Mouse (Mus musculus): Measurements from ENCODE around the gene Lats2. TPM values are rescaled to one million over a fixed set of nuclear protein-coding genes. Genes with fewer than 3 reads are reported as not detected.
"Not testable (repeated sequence)": the region's sequence is repeated elsewhere in the genome, so short reads cannot be mapped to it uniquely, and the experiment has no call there.

Gene Lats2
- total RNA-seq, 4 experiments from 2014 or later, result 24.3 to 39.2 (median 31.0) TPM

DNA sequence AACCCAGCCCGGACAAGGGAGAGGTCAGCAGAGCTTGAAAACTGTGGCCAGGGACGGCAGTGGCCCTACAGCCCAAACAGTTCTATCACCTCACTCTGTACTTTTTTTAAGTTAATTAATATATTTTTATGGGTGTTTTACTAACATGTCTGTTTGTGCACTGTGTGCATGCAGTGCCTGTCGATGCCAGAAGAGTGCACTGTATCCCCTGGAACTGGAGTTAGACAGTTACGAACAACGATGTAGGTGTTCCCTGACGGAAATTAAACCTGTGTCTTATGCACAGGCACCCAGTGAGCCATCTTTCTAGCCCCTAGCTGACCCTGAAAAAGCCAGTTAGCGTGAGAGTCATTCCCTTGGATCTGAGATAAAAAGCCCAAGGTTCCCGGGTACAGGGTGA is 62.6 kb downstream of the Lats2 start:
- no peak for DNase-seq (ENCODE audit: low spot score)

DNA sequence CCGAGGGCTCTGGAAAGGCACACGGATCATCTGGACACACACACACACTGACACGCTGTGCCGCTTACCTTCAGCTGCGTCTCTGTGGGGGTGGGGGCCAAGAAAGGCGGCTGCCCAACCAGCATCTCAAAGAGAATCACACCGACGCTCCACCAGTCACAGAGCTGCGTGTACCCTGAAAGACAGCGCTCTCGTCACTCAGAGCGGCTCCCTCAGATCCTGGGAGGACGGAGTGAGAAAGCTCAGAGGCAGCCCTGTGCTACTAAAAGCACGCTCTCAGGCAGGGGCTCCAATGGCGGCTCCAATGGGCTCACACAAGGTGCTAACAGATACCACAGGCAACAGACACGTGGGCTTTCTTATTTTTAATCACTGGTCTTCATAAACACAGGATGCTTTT is 63.9 kb downstream of the Lats2 start:
- no peak for DNase-seq (ENCODE audit: low spot score)

DNA sequence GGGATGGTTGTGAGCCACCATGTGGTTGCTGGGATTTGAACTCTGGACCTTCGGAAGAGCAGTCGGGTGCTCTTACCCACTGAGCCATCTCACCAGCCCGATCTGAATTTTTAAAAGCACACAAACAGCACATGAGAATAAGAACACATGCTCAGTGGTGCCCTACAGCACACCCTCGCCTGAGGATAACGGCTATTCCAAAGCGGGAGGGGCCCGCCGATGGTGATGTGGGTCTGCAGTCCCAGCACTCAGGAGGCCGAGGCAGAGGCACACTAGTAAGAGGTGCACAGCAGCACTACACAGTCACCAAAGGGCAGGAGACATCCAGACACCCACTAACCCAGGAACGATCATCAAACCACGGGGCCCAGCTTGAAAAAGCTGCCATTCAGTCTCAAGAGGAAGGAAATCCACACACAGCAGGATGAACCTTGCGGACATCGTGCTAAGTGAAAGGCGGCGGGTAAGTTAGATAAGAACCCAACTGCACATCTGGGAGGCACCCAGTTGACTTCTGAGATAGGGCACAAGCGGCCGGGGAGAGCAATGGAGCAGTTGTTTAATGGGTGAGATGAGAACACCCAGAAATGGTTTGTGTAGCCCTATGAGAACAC is 65.6 kb downstream of the Lats2 start:
- no peak for DNase-seq (ENCODE audit: low spot score)

DNA sequence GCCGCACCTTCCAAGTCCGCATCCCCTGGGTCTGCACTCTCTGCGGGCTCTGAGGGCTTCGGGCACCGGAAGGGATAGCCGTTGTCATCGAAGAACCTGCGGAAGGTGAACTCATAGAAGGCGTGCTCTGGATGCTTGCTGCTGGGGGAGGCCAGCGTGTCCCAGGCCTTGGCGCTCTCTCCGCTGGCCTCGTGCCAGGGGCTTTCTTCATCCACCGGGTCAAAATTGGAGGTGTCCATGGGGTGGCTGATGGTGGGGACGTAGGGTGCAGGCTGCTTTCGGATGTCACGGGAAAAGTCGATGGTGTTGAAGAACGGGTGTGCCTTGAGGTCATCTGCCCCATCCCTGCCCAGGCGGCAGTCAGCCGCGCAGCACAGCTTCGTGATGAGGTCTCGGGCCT is 66.9 kb downstream of the Lats2 start:
- DNase-seq (ENCODE audit: low spot score), result no peak

GRCm38 (mm10) chr14:57690681-57691080 is 67.5 kb downstream of the Lats2 start:
- no peak for DNase-seq (ENCODE audit: low spot score)

DNA sequence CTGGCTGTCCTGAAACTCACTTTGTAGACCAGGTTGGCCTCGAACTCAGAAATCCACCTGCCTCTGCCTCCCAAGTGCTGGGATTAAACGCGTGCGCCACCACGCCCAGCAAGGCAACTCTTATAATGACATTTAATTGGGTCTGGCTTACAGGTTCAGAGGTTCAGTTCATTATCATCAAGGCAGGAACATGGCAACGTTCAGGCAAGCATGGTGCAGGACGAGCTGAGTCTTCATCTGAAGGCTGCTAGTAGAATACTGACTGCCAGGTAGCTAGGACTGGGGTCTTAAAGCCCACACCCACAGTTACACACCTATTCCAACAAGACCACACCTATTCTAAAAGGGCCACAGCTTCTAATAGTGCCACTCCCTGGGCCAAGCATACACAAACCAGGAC is 70.1 kb downstream of the Lats2 start:
- DNase-seq (ENCODE audit: low spot score), result not testable (repeated sequence)

GRCm38 (mm10) chr14:57687441-57687840 is 70.7 kb downstream of the Lats2 start:
- no peak for DNase-seq (ENCODE audit: low spot score)

GRCm38 (mm10) chr14:57686647-57687046 is 71.5 kb downstream of the Lats2 start:
- no peak for DNase-seq (ENCODE audit: low spot score)

DNA sequence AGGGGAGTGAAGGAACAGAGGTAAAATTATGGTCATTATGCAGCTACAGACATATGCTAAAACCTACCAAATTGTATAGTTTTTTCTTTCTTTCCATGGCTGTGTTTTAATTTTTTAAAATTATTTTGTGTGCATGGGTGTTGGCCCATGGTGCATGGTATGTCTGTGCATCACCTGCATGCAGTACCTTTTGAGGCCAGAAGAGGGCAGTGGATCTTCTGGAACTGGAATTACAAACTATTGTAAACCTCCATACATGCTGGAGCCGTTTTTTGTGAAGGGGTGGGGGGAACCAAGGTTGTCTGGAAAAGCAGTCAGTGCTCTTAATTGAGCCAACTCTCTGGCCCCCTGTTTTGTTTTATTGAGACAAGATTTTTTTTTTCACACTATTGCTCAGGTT is 73.6 kb downstream of the Lats2 start:
- peak; percentile 79 for DNase-seq (ENCODE audit: low spot score)

GRCm38 (mm10) chr14:57682751-57683150 is 75.4 kb downstream of the Lats2 start:
- no peak for DNase-seq (ENCODE audit: low spot score)

GRCm38 (mm10) chr14:57679958-57680535 is 78.1 kb downstream of the Lats2 start:
- DNase-seq (ENCODE audit: low spot score), result peak; percentile 90

DNA sequence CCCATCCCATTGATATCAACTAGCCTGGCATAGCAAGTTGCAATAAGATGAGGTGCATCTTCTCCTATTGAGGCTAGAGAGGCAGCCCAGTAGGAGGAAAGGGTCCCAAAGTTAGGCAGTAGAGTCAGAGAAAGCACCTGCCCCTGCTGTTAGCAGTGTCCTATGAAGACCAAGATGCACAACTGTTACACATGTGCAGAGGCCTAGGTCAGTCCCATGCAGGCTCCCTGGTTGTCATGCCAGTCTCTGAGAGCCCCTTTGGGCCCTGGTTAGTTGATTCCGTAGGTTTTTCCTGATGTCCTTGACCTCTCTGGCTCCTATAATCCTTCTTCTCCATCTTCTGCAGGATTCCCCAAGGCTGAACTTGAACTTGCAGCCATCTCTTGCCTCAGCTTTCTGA is 78.7 kb downstream of the Lats2 start:
- DNase-seq (ENCODE audit: low spot score), result no peak

GRCm38 (mm10) chr14:57675481-57675880 is 82.7 kb downstream of the Lats2 start:
- DNase-seq (ENCODE audit: low spot score), result no peak

DNA sequence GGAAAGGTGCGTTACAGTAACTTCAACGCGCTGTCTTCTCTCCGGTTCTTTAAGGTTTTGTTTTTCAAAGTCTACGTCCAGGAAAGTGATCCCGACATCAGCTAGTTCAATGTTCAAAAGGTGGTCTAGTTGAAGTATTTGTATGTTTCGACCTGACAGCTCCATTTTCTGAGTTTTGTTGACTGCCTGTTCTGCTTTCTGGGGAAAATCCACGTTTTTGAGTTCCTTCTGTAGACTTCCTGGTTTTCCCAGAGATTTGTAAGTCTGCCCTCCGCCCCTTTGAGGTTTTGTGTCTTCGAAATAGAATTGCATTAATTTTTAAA is 92.6 kb downstream of the Lats2 start:
- DNase-seq (ENCODE audit: low spot score), result no peak

- DNase-seq (ENCODE audit: low spot score), result peak; percentile 79
These were observed 93.2 kb downstream of the Lats2 start, which contains the start of gene Xpo4 for GRCm38 (mm10) chr14:57664822-57665627. Gene Xpo4 (minus strand): TSS chr14:57665430.

GRCm38 (mm10) chr14:57664311-57664821 is 93.8 kb downstream of the Lats2 start:
- no peak for DNase-seq (ENCODE audit: low spot score)

GRCm38 (mm10) chr14:57663630-57664029 is 94.6 kb downstream of the Lats2 start:
- DNase-seq (ENCODE audit: low spot score), result no peak

GRCm38 (mm10) chr14:57658301-57658700 is 99.9 kb downstream of the Lats2 start:
- no peak for DNase-seq (ENCODE audit: low spot score)

- DNase-seq (ENCODE audit: low spot score), result no peak
These were observed 100.7 kb downstream of the Lats2 start for GRCm38 (mm10) chr14:57657500-57657899.

DNA sequence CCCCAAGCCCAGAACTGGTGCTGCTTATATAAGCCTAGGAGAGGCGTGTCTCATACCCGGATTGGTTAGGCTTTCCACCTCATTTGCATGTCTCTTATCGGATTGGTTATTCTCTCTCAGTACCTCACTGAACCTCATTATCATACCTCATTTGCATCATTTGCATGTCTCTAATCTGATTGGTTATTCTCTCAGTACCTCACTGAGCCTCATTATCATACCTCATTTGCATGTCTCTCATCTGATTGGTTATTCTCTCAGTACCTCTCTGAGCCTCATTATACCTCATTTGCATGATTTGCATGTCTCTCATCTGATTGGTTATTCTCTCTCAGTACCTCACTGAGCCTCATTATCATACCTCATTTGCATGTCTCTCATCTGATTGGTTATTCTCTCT is 101.7 kb downstream of the Lats2 start:
- DNase-seq (ENCODE audit: low spot score), result not testable (repeated sequence)

- no peak for DNase-seq (ENCODE audit: low spot score)
These were observed 108.7 kb downstream of the Lats2 start for GRCm38 (mm10) chr14:57649501-57649900.

GRCm38 (mm10) chr14:57646155-57646554 is 112.0 kb downstream of the Lats2 start:
- DNase-seq (ENCODE audit: low spot score), result no peak

Data from heart, adult 8-10 months (tissue).